ENCODE assay signal across 23 mouse cellular contexts in genomic region chr10:53704516-53704915, GRCm38 (mm10).
"Had no signal": no experiment of that assay in that cellular context is flagged by ENCODE, and none has a peak within 500 bp of the region (broad histone marks: within the 10 kb centered on the region; RNA-seq: fewer than 3 reads in every experiment).

No protein-coding gene starts in this region.

- H3K27me3 ChIP-seq: limb, embryonic 13.5 days; liver, embryonic 12.5 days; liver, embryonic 15.5 days; lung, embryonic 15.5 days; megakaryocyte, embryonic 14.5 days; midbrain, embryonic 12.5 days; midbrain, embryonic 15.5 days; neural tube, embryonic 12.5 days; neural tube, embryonic 15.5 days had no signal

- H3K9me3 ChIP-seq: limb, embryonic 10.5 days; limb, embryonic 13.5 days; liver, embryonic 12.5 days; liver, embryonic 15.5 days; lung, embryonic 15.5 days; midbrain, embryonic 12.5 days; midbrain, embryonic 15.5 days; neural tube, embryonic 12.5 days; neural tube, embryonic 15.5 days had no signal

- H3K4me2 ChIP-seq: limb, embryonic 13.5 days; liver, embryonic 12.5 days; liver, embryonic 15.5 days; lung, embryonic 15.5 days; midbrain, embryonic 12.5 days; midbrain, embryonic 15.5 days; neural tube, embryonic 12.5 days; neural tube, embryonic 15.5 days had no signal

- H3K4me1 ChIP-seq: limb, embryonic 10.5 days; limb, embryonic 13.5 days; liver, embryonic 12.5 days; liver, embryonic 15.5 days; lung, embryonic 15.5 days; megakaryocyte, embryonic 14.5 days; midbrain, embryonic 12.5 days; midbrain, embryonic 15.5 days; neural tube, embryonic 12.5 days; neural tube, embryonic 15.5 days had no signal

- H3K36me3 ChIP-seq: limb, embryonic 10.5 days; limb, embryonic 13.5 days; liver, embryonic 12.5 days; liver, embryonic 15.5 days; lung, embryonic 15.5 days; midbrain, embryonic 12.5 days; midbrain, embryonic 15.5 days; neural tube, embryonic 12.5 days; neural tube, embryonic 15.5 days had no signal

- H3K9ac ChIP-seq: limb, embryonic 13.5 days; liver, embryonic 12.5 days; liver, embryonic 15.5 days; lung, embryonic 15.5 days; midbrain, embryonic 12.5 days; midbrain, embryonic 15.5 days; neural tube, embryonic 12.5 days; neural tube, embryonic 15.5 days had no signal

- H3K4me3 ChIP-seq: layer of hippocampus, adult 2 months; limb, embryonic 10.5 days; limb, embryonic 13.5 days; liver, embryonic 12.5 days; liver, embryonic 15.5 days; lung, embryonic 15.5 days; megakaryocyte, embryonic 14.5 days; midbrain, embryonic 12.5 days; midbrain, embryonic 15.5 days; neural tube, embryonic 12.5 days; neural tube, embryonic 15.5 days had no signal

- DNase-seq: kidney, postnatal 25 days; layer of hippocampus, adult 9-11 months; liver; lung, adult 18-20 months; lung, postnatal 10 days; lung, postnatal 36 days; right cerebral cortex, adult 18-20 months; right cerebral cortex, postnatal 14 days; right cerebral cortex, postnatal 4 days; thymus, postnatal 36 days had no signal

- H3K27ac ChIP-seq: kidney, postnatal 0 days; layer of hippocampus, adult 2 months; limb, embryonic 10.5 days; limb, embryonic 13.5 days; liver, embryonic 12.5 days; liver, embryonic 15.5 days; lung, embryonic 15.5 days; midbrain, embryonic 12.5 days; midbrain, embryonic 15.5 days; neural tube, embryonic 12.5 days; neural tube, embryonic 15.5 days; stomach, postnatal 0 days had no signal

- ATAC-seq: liver, embryonic 12.5 days; midbrain, embryonic 15.5 days had no signal
